Mouse (Mus musculus): ENCODE measurements around the gene Kctd14. TPM values are rescaled to one million over a fixed set of nuclear protein-coding genes. Genes with fewer than 3 reads are reported as not detected.
A peak's percentile ranks its signal among the peaks of the same experiment; 100 is the strongest.

Gene Kctd14
- polyA plus RNA-seq, 1 experiment from 2014 or later, result 10.8 TPM

- WGBS, result 66% methylated on average over 6 of the region's 6 CpGs
- peak; percentile 62 for ATAC-seq (ENCODE audit: insufficient number of reproducible peaks, insufficient read depth, low FRiP score, low read depth)
These were observed 1.1 kb downstream of the Kctd14 start for GRCm38 (mm10) chr7:97452196-97452595.

GRCm38 (mm10) chr7:97453141-97453921 lies 2.2 kb downstream of the Kctd14 start:
- peak overlapping the region; percentile 33 for H3K4me3 ChIP-seq (ENCODE audit: low read depth, low read length)
- H3K27ac ChIP-seq (ENCODE audit: low read length), result peak overlapping the region; percentile 40; the same call in 1 of the 2 replicates
- H3K4me2 ChIP-seq (replicated peaks; ENCODE audit: low read depth, low read length), result peak overlapping the region; percentile 73
- peak overlapping the region; percentile 15 for H3K9ac ChIP-seq (replicated peaks; ENCODE audit: low read depth, low read length)
- H3K36me3 ChIP-seq (ENCODE audit: control insufficient read depth, insufficient read depth, low read length), result no peaks in the 10 kb centered on the region
- 4% methylated on average over 27 of the region's 27 CpGs for WGBS
- H3K9me3 ChIP-seq (ENCODE audit: control insufficient read depth, low read depth, low read length), result 0 out of 2 replicates have a peak, but pooled peaks cover 7% of the 10 kb centered on the region
- no peaks in the 10 kb centered on the region for H3K27me3 ChIP-seq (ENCODE audit: control insufficient read depth, insufficient read depth, low read length)
- ATAC-seq (ENCODE audit: insufficient number of reproducible peaks, insufficient read depth, low FRiP score, low read depth), result peak; percentile 82
- peaks cover 8% of the 10 kb centered on the region; the same call in 1 of the 2 replicates for H3K4me1 ChIP-seq (ENCODE audit: control insufficient read depth, insufficient read depth, low read length)

More at GRCm38 (mm10) chr7:97452196-97452595, 1.1 kb downstream of the Kctd14 start:
- no peaks in the 10 kb centered on the region for H3K27me3 ChIP-seq (ENCODE audit: control insufficient read depth, insufficient read depth, low read length)
- no peak overlapping the region for H3K27ac ChIP-seq (ENCODE audit: low read length)
- H3K4me1 ChIP-seq (ENCODE audit: control insufficient read depth, insufficient read depth, low read length), result peaks cover 8% of the 10 kb centered on the region; the same call in 1 of the 2 replicates
- 0 out of 2 replicates have a peak, but pooled peaks cover 7% of the 10 kb centered on the region for H3K9me3 ChIP-seq (ENCODE audit: control insufficient read depth, low read depth, low read length)
- no peak overlapping the region for H3K9ac ChIP-seq (replicated peaks; ENCODE audit: low read depth, low read length)
- no peak overlapping the region for H3K4me3 ChIP-seq (ENCODE audit: low read depth, low read length)
- no peak overlapping the region for H3K4me2 ChIP-seq (replicated peaks; ENCODE audit: low read depth, low read length)
- no peaks in the 10 kb centered on the region for H3K36me3 ChIP-seq (ENCODE audit: control insufficient read depth, insufficient read depth, low read length)

- Histone ChIP-seq H3K27me3 (ENCODE audit: control insufficient read depth, insufficient read depth, low read length) (no peaks in the 10 kb centered on the region), H3K27ac (ENCODE audit: low read length) (no peak overlapping the region), H3K4me1 (ENCODE audit: control insufficient read depth, insufficient read depth, low read length) (peaks cover 8% of the 10 kb centered on the region; the same call in 1 of the 2 replicates), H3K36me3 (ENCODE audit: control insufficient read depth, insufficient read depth, low read length) (no peaks in the 10 kb centered on the region), H3K9ac (replicated peaks; ENCODE audit: low read depth, low read length) (no peak overlapping the region), H3K4me2 (replicated peaks; ENCODE audit: low read depth, low read length) (no peak overlapping the region), H3K4me3 (ENCODE audit: low read depth, low read length) (no peak overlapping the region), H3K9me3 (ENCODE audit: control insufficient read depth, low read depth, low read length) (no peaks in the 10 kb centered on the region)
- 90% methylated on average over 10 of the region's 10 CpGs for WGBS
- no peak for ATAC-seq (ENCODE audit: insufficient number of reproducible peaks, insufficient read depth, low FRiP score, low read depth)
These were observed 3.7 kb downstream of the Kctd14 start for GRCm38 (mm10) chr7:97454795-97455194.

- Histone ChIP-seq H3K27me3 (ENCODE audit: control insufficient read depth, insufficient read depth, low read length) (no peaks in the 10 kb centered on the region), H3K36me3 (ENCODE audit: control insufficient read depth, insufficient read depth, low read length) (no peaks in the 10 kb centered on the region), H3K4me3 (ENCODE audit: low read depth, low read length) (no peak overlapping the region), H3K27ac (ENCODE audit: low read length) (no peak overlapping the region), H3K4me1 (ENCODE audit: control insufficient read depth, insufficient read depth, low read length) (peaks cover 8% of the 10 kb centered on the region; the same call in 1 of the 2 replicates), H3K9ac (replicated peaks; ENCODE audit: low read depth, low read length) (no peak overlapping the region), H3K9me3 (ENCODE audit: control insufficient read depth, low read depth, low read length) (no peaks in the 10 kb centered on the region), H3K4me2 (replicated peaks; ENCODE audit: low read depth, low read length) (no peak overlapping the region)
- WGBS, result 76% methylated on average over 3 of the region's 3 CpGs
- ATAC-seq (ENCODE audit: insufficient number of reproducible peaks, insufficient read depth, low FRiP score, low read depth), result no peak
These were observed 4.5 kb downstream of the Kctd14 start for GRCm38 (mm10) chr7:97455577-97455976.

- no peak for ATAC-seq (ENCODE audit: insufficient number of reproducible peaks, insufficient read depth, low FRiP score, low read depth)
- H3K9me3 ChIP-seq (ENCODE audit: control insufficient read depth, low read depth, low read length), result no peaks in the 10 kb centered on the region
- H3K4me1 ChIP-seq (ENCODE audit: control insufficient read depth, insufficient read depth, low read length), result no peaks in the 10 kb centered on the region
- WGBS, result 51% methylated on average over 5 of the region's 5 CpGs
- H3K27ac ChIP-seq (ENCODE audit: low read length), result no peak overlapping the region
- H3K9ac ChIP-seq (replicated peaks; ENCODE audit: low read depth, low read length), result no peak overlapping the region
- H3K4me2 ChIP-seq (replicated peaks; ENCODE audit: low read depth, low read length), result no peak overlapping the region
- H3K36me3 ChIP-seq (ENCODE audit: control insufficient read depth, insufficient read depth, low read length), result no peaks in the 10 kb centered on the region
- H3K4me3 ChIP-seq (ENCODE audit: low read depth, low read length), result no peak overlapping the region
- no peaks in the 10 kb centered on the region for H3K27me3 ChIP-seq (ENCODE audit: control insufficient read depth, insufficient read depth, low read length)
These were observed 21.9 kb downstream of the Kctd14 start for GRCm38 (mm10) chr7:97473001-97473400.

GRCm38 (mm10) chr7:97479349-97479748 lies 28.2 kb downstream of the Kctd14 start:
- Histone ChIP-seq H3K9ac (replicated peaks; ENCODE audit: low read depth, low read length) (no peak overlapping the region), H3K9me3 (ENCODE audit: control insufficient read depth, low read depth, low read length) (no peaks in the 10 kb centered on the region), H3K27me3 (ENCODE audit: control insufficient read depth, insufficient read depth, low read length) (no peaks in the 10 kb centered on the region), H3K4me2 (replicated peaks; ENCODE audit: low read depth, low read length) (no peak overlapping the region), H3K4me1 (ENCODE audit: control insufficient read depth, insufficient read depth, low read length) (0 out of 2 replicates have a peak, but pooled peaks cover 5% of the 10 kb centered on the region), H3K27ac (ENCODE audit: low read length) (no peak overlapping the region), H3K4me3 (ENCODE audit: low read depth, low read length) (no peak overlapping the region), H3K36me3 (ENCODE audit: control insufficient read depth, insufficient read depth, low read length) (no peaks in the 10 kb centered on the region)
- 57% methylated on average over 3 of the region's 3 CpGs for WGBS
- ATAC-seq (ENCODE audit: insufficient number of reproducible peaks, insufficient read depth, low FRiP score, low read depth), result no peak

- Histone ChIP-seq H3K36me3 (ENCODE audit: control insufficient read depth, insufficient read depth, low read length) (peaks cover 3% of the 10 kb centered on the region), H3K4me1 (ENCODE audit: control insufficient read depth, insufficient read depth, low read length) (0 out of 2 replicates have a peak, but pooled peaks cover 5% of the 10 kb centered on the region), H3K9ac (replicated peaks; ENCODE audit: low read depth, low read length) (no peak overlapping the region; the same call in 1 of the 2 replicates), H3K27me3 (ENCODE audit: control insufficient read depth, insufficient read depth, low read length) (no peaks in the 10 kb centered on the region), H3K27ac (ENCODE audit: low read length) (no peak overlapping the region), H3K4me2 (replicated peaks; ENCODE audit: low read depth, low read length) (peak overlapping the region; percentile 42), H3K9me3 (ENCODE audit: control insufficient read depth, low read depth, low read length) (no peaks in the 10 kb centered on the region), H3K4me3 (ENCODE audit: low read depth, low read length) (peak overlapping the region; percentile 73)
- no peak for ATAC-seq (ENCODE audit: insufficient number of reproducible peaks, insufficient read depth, low FRiP score, low read depth)
- WGBS, result 18% methylated on average over 3 of the region's 3 CpGs
These were observed 29.2 kb downstream of the Kctd14 start for GRCm38 (mm10) chr7:97480290-97480689.

GRCm38 (mm10) chr7:97480821-97481339 lies 29.8 kb downstream of the Kctd14 start, which contains the start of gene Ints4:
Ints4 (plus strand) TSS chr7:97480956.
- H3K27me3 ChIP-seq (ENCODE audit: control insufficient read depth, insufficient read depth, low read length), result no peaks in the 10 kb centered on the region
- peak; percentile 99 for ATAC-seq (ENCODE audit: insufficient number of reproducible peaks, insufficient read depth, low FRiP score, low read depth)
- peak within 1 kb of the TSS; percentile 47 for H3K9ac ChIP-seq (replicated peaks; ENCODE audit: low read depth, low read length)
- peak within 1 kb of the TSS; percentile 80 for H3K4me2 ChIP-seq (replicated peaks; ENCODE audit: low read depth, low read length)
- 0 out of 2 replicates have a peak, but pooled peaks cover 5% of the 10 kb centered on the region for H3K4me1 ChIP-seq (ENCODE audit: control insufficient read depth, insufficient read depth, low read length)
- H3K4me3 ChIP-seq (ENCODE audit: low read depth, low read length), result peak within 1 kb of the TSS; percentile 73
- peaks cover 6% of the 10 kb centered on the region for H3K36me3 ChIP-seq (ENCODE audit: control insufficient read depth, insufficient read depth, low read length)
- peak within 1 kb of the TSS; percentile 68 for H3K27ac ChIP-seq (ENCODE audit: low read length)
- no peaks in the 10 kb centered on the region for H3K9me3 ChIP-seq (ENCODE audit: control insufficient read depth, low read depth, low read length)
- WGBS, result under 1% methylated on average over 24 of the region's 24 CpGs

Data from stomach, embryonic 14.5 days (tissue).